Mouse (Mus musculus): ENCODE measurements around the gene Zfp597. TPM values are rescaled to one million over a fixed set of nuclear protein-coding genes. Genes with fewer than 3 reads are reported as not detected.

The Zfp597 gene
- polyA plus RNA-seq, 1 experiment from 2014 or later = 8.1 TPM

GRCm38 (mm10) chr16:3909118-3909517, 24.8 kb upstream of the Zfp597 start:
- Histone ChIP-seq H3K4me1 (ENCODE audit: control insufficient read depth, insufficient read depth, low read length) (peaks cover 5% of the 10 kb centered on the region; the same call in 1 of the 2 replicates), H3K9me3 (ENCODE audit: control insufficient read depth, low read length) (no peaks in the 10 kb centered on the region), H3K9ac (ENCODE audit: low read depth, low read length) (peak overlapping the region; percentile 83), H3K27ac (replicated peaks; ENCODE audit: low read depth, low read length) (0 out of 2 replicates have a peak overlapping the region, but pooled peaks have one; percentile 70), H3K4me3 (ENCODE audit: low read depth, low read length) (peak overlapping the region; percentile 67), H3K4me2 (ENCODE audit: low read depth, low read length) (peak overlapping the region; percentile 71), H3K36me3 (ENCODE audit: control insufficient read depth, insufficient read depth, low read length) (peaks cover 46% of the 10 kb centered on the region), H3K27me3 (replicated peaks; ENCODE audit: control insufficient read depth, insufficient read depth, low read length) (no peaks in the 10 kb centered on the region)
- WGBS = 7% methylated on average over 20 of the region's 20 CpGs
- ATAC-seq (ENCODE audit: low read depth) (no peak), DNase-seq (ENCODE audit: low spot score) (no peak)

- peak; percentile 97 for DNase-seq (ENCODE audit: low spot score)
- H3K4me1 ChIP-seq (ENCODE audit: control insufficient read depth, insufficient read depth, low read length) = peaks cover 5% of the 10 kb centered on the region; the same call in 1 of the 2 replicates
- peak within 1 kb of the TSS; percentile 83 for H3K9ac ChIP-seq (ENCODE audit: low read depth, low read length)
- peaks cover 48% of the 10 kb centered on the region for H3K36me3 ChIP-seq (ENCODE audit: control insufficient read depth, insufficient read depth, low read length)
- no peaks in the 10 kb centered on the region for H3K27me3 ChIP-seq (replicated peaks; ENCODE audit: control insufficient read depth, insufficient read depth, low read length)
- peak; percentile 97 for ATAC-seq (ENCODE audit: low read depth)
- WGBS = under 1% methylated on average over 33 of the region's 33 CpGs
- peak within 1 kb of the TSS; percentile 70 for H3K27ac ChIP-seq (replicated peaks; ENCODE audit: low read depth, low read length)
- H3K4me3 ChIP-seq (ENCODE audit: low read depth, low read length) = peak within 1 kb of the TSS; percentile 67
- no peaks in the 10 kb centered on the region for H3K9me3 ChIP-seq (ENCODE audit: control insufficient read depth, low read length)
- H3K4me2 ChIP-seq (ENCODE audit: low read depth, low read length) = peak within 1 kb of the TSS; percentile 71
Measured at GRCm38 (mm10) chr16:3908537-3909111, 24.3 kb upstream of the Zfp597 start, which contains the start of the genes 1700037C18Rik and Cluap1. TSS of gene 1700037C18Rik (minus strand) at chr16:3908689. TSS of gene Cluap1 (plus strand) at chr16:3908801.

DNA sequence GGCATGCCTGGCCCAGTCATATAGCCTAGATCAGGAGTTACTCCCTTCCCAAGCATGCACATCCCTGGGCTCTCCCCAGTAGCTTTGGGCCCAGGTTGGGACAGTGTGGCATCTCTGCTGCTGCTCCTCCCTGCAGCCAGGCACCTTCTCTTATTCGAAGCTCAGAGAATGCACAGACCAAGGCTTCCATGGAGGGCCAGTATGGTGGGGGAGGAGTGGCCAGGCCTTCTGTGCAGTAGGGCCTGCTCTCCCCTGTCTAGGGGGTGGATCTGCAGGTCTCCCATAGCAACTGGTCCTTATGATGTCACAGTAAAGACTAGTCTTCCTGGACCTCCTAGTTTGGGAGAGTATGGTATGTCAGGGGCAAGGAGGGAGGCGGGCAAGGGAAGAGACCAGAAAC, 23.1 kb upstream of the Zfp597 start:
- H3K27ac ChIP-seq (replicated peaks; ENCODE audit: low read depth, low read length) = no peak overlapping the region
- H3K4me1 ChIP-seq (ENCODE audit: control insufficient read depth, insufficient read depth, low read length) = peaks cover 5% of the 10 kb centered on the region; the same call in 1 of the 2 replicates
- H3K9me3 ChIP-seq (ENCODE audit: control insufficient read depth, low read length) = no peaks in the 10 kb centered on the region
- H3K4me3 ChIP-seq (ENCODE audit: low read depth, low read length) = no peak overlapping the region
- DNase-seq (ENCODE audit: low spot score) = no peak
- H3K27me3 ChIP-seq (replicated peaks; ENCODE audit: control insufficient read depth, insufficient read depth, low read length) = no peaks in the 10 kb centered on the region
- 78% methylated on average over 2 of the region's 2 CpGs for WGBS
- no peak overlapping the region for H3K4me2 ChIP-seq (ENCODE audit: low read depth, low read length)
- H3K36me3 ChIP-seq (ENCODE audit: control insufficient read depth, insufficient read depth, low read length) = peaks cover 47% of the 10 kb centered on the region
- no peak overlapping the region for H3K9ac ChIP-seq (ENCODE audit: low read depth, low read length)
- ATAC-seq (ENCODE audit: low read depth) = no peak

- Histone ChIP-seq H3K27me3 (replicated peaks; ENCODE audit: control insufficient read depth, insufficient read depth, low read length) (no peaks in the 10 kb centered on the region), H3K36me3 (ENCODE audit: control insufficient read depth, insufficient read depth, low read length) (peaks cover 54% of the 10 kb centered on the region), H3K27ac (replicated peaks; ENCODE audit: low read depth, low read length) (no peak overlapping the region), H3K4me3 (ENCODE audit: low read depth, low read length) (no peak overlapping the region), H3K4me2 (ENCODE audit: low read depth, low read length) (no peak overlapping the region), H3K4me1 (ENCODE audit: control insufficient read depth, insufficient read depth, low read length) (no peaks in the 10 kb centered on the region), H3K9me3 (ENCODE audit: control insufficient read depth, low read length) (no peaks in the 10 kb centered on the region), H3K9ac (ENCODE audit: low read depth, low read length) (no peak overlapping the region)
- no peak for DNase-seq (ENCODE audit: low spot score)
- 93% methylated on average over 1 of the region's 1 CpGs for WGBS
- no peak for ATAC-seq (ENCODE audit: low read depth)
Measured at GRCm38 (mm10) chr16:3896553-3896952, 12.2 kb upstream of the Zfp597 start.

- H3K27ac ChIP-seq (replicated peaks; ENCODE audit: low read depth, low read length) = no peak overlapping the region
- ATAC-seq (ENCODE audit: low read depth) = no peak
- no peak overlapping the region for H3K9ac ChIP-seq (ENCODE audit: low read depth, low read length)
- H3K9me3 ChIP-seq (ENCODE audit: control insufficient read depth, low read length) = no peaks in the 10 kb centered on the region
- 77% methylated on average over 6 of the region's 6 CpGs for WGBS
- peaks cover 49% of the 10 kb centered on the region for H3K36me3 ChIP-seq (ENCODE audit: control insufficient read depth, insufficient read depth, low read length)
- H3K4me1 ChIP-seq (ENCODE audit: control insufficient read depth, insufficient read depth, low read length) = no peaks in the 10 kb centered on the region
- H3K27me3 ChIP-seq (replicated peaks; ENCODE audit: control insufficient read depth, insufficient read depth, low read length) = no peaks in the 10 kb centered on the region
- no peak overlapping the region for H3K4me3 ChIP-seq (ENCODE audit: low read depth, low read length)
- no peak overlapping the region for H3K4me2 ChIP-seq (ENCODE audit: low read depth, low read length)
- DNase-seq (ENCODE audit: low spot score) = no peak
Measured at GRCm38 (mm10) chr16:3896046-3896445, 11.7 kb upstream of the Zfp597 start.

DNA sequence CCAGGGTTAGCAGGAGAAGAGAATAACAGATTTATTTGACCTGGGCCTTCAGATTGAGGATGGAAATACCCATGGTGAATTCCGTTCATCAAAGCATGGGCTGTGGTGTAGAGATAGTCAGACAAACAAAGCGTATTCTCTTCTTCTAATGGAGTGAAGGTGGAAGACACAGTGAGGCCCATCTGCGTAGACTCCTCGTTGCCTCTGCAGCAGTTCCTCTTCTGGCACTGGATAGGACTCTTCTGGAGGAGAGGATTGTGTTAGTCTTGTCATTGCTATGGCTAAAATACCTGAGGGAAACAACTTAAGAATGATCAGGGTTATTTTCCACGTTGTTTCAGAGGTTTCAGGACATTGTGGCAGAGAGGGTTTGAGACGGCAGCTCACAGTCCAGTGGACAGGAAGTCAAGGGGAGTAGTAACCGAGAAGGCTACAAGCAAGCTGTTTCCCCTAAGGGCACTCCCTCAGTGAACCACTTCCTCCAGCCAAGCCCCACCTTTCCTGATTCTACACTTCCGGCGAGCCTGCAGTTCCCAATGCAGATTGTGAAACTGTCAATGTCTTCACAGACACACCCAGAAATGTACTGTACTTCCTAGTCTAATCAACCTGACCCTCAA, 10.9 kb upstream of the Zfp597 start:
- DNase-seq (ENCODE audit: low spot score) (peak; percentile 31), ATAC-seq (ENCODE audit: low read depth) (no peak)
- no peak overlapping the region for H3K4me2 ChIP-seq (ENCODE audit: low read depth, low read length)
- WGBS = 61% methylated on average over 9 of the region's 9 CpGs
- H3K4me1 ChIP-seq (ENCODE audit: control insufficient read depth, insufficient read depth, low read length) = no peaks in the 10 kb centered on the region
- H3K27me3 ChIP-seq (replicated peaks; ENCODE audit: control insufficient read depth, insufficient read depth, low read length) = no peaks in the 10 kb centered on the region
- peak overlapping the region; percentile 25; the same call in 1 of the 2 replicates for H3K27ac ChIP-seq (replicated peaks; ENCODE audit: low read depth, low read length)
- H3K36me3 ChIP-seq (ENCODE audit: control insufficient read depth, insufficient read depth, low read length) = peaks cover 42% of the 10 kb centered on the region
- no peaks in the 10 kb centered on the region for H3K9me3 ChIP-seq (ENCODE audit: control insufficient read depth, low read length)
- H3K4me3 ChIP-seq (ENCODE audit: low read depth, low read length) = no peak overlapping the region
- H3K9ac ChIP-seq (ENCODE audit: low read depth, low read length) = no peak overlapping the region

GRCm38 (mm10) chr16:3893739-3894138, 9.4 kb upstream of the Zfp597 start:
- Histone ChIP-seq H3K4me2 (ENCODE audit: low read depth, low read length) (no peak overlapping the region), H3K27me3 (replicated peaks; ENCODE audit: control insufficient read depth, insufficient read depth, low read length) (no peaks in the 10 kb centered on the region), H3K4me1 (ENCODE audit: control insufficient read depth, insufficient read depth, low read length) (no peaks in the 10 kb centered on the region), H3K9me3 (ENCODE audit: control insufficient read depth, low read length) (no peaks in the 10 kb centered on the region), H3K4me3 (ENCODE audit: low read depth, low read length) (no peak overlapping the region), H3K27ac (replicated peaks; ENCODE audit: low read depth, low read length) (no peak overlapping the region), H3K36me3 (ENCODE audit: control insufficient read depth, insufficient read depth, low read length) (peaks cover 26% of the 10 kb centered on the region), H3K9ac (ENCODE audit: low read depth, low read length) (no peak overlapping the region)
- ATAC-seq (ENCODE audit: low read depth) = no peak
- WGBS = 54% methylated on average over 3 of the region's 3 CpGs
- DNase-seq (ENCODE audit: low spot score) = no peak

DNA sequence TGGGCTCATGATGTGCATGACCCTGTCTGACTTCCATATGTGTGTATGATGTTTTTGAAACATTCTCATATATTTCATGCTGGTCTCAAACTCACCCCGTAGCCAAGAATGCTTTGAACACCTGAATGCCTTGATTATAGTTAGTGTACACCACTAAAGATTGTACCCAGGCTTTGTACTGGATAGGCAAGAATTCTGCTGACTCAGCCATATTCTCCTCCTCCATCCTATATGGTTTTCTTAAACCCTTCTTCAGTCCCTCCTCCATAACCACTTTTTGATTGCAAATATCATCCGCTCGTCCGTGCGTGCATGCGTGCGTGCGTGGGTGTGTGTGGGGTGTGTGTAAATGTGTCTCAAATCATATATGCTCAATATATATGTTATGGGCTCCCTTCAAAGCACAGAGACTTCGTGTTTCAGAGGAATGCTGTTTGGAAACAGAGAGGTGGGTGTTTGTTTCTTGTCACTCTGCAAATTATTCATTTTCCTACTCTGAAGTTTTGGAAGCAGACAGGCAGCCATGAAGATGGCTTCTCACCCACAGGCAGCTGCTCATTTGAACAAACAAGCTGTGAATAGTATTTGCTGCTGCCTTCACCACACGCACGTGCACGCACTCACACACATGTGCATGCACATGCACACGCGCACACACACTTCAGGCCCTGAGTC, 7.4 kb upstream of the Zfp597 start:
- no peak overlapping the region for H3K4me2 ChIP-seq (ENCODE audit: low read depth, low read length)
- H3K36me3 ChIP-seq (ENCODE audit: control insufficient read depth, insufficient read depth, low read length) = peaks cover 8% of the 10 kb centered on the region; the same call in 1 of the 2 replicates
- no peaks in the 10 kb centered on the region for H3K4me1 ChIP-seq (ENCODE audit: control insufficient read depth, insufficient read depth, low read length)
- H3K9me3 ChIP-seq (ENCODE audit: control insufficient read depth, low read length) = no peaks in the 10 kb centered on the region
- WGBS = 94% methylated on average over 14 of the region's 14 CpGs
- H3K27me3 ChIP-seq (replicated peaks; ENCODE audit: control insufficient read depth, insufficient read depth, low read length) = no peaks in the 10 kb centered on the region
- no peak overlapping the region for H3K4me3 ChIP-seq (ENCODE audit: low read depth, low read length)
- H3K9ac ChIP-seq (ENCODE audit: low read depth, low read length) = no peak overlapping the region
- no peak overlapping the region for H3K27ac ChIP-seq (replicated peaks; ENCODE audit: low read depth, low read length)
- ATAC-seq (ENCODE audit: low read depth) = no peak
- no peak for DNase-seq (ENCODE audit: low spot score)

All from embryonic facial prominence, embryonic 14.5 days (tissue).